Mouse (Mus musculus): ENCODE measurements around the gene Dspp. TPM values are rescaled to one million over a fixed set of nuclear protein-coding genes. Genes with fewer than 3 reads are reported as not detected.

The Dspp gene
- total RNA-seq, 2 experiments from 2014 or later: not detected

DNA sequence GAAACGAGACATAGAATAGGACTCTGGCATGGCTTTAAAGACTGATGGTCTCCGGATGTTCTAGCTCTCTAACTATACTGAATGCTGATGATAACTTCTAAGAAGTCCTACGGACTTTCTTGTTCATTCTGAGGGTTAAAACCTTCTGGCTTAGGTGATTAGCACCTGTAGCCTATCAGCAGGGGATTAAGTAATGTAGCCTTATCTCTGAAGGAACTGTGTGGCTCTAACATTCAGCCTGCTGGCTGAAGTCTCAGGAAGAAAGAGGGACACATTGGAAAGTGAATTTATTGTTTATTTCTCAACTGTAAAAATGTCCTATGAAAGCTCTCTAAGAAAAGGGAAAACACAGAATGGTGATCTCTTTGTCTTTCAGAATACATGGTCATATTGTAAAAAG, 53.8 kb downstream of the Dspp start:
- H3K4me3 ChIP-seq: no peak overlapping the region
- no peak for TF ChIP-seq CTCF (conservative IDR thresholded peaks at IDR 0.05)
- no peak for DNase-seq (ENCODE audit: low spot score in 2 of 2)
- H3K27ac ChIP-seq: no peak overlapping the region

DNA sequence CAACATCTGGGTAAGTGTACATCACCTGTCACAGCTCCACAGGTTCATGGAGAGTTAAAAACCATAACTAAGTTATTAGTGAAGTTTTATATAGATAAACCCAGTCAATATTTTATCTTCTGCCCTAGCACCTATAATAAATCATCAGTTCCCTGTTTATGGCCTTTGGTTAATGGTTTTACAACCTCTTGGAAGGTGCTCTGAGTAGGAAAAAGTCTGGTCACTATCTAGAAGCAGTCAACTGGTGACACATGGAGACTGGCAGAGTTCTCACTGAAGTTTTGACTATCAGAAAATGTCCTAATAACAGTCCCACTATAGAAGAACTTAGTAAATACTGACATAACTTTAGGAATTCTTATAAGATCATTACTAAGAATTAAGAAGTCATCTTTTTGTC, 54.2 kb downstream of the Dspp start:
- TF ChIP-seq CTCF (conservative IDR thresholded peaks at IDR 0.05): no peak
- H3K27ac ChIP-seq: no peak overlapping the region
- DNase-seq (ENCODE audit: low spot score in 2 of 2): no peak
- H3K4me3 ChIP-seq: no peak overlapping the region

DNA sequence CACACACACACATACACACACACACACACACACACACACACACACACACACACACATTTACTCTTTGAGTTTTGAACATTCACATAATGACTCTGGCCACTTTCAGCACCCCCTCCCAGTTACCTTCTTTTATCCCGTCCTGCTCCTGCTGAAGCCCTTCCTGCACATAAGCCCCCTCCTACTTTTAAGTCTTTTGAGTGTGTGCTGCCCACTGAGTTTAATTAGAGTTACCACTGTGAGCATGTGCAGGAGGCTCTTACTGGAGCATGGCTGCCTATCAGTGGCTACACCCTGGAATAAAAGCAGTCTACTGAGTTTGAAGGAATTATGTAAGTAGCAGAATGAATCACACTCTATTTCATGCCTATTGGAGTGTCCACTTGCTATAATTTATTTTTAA, 58.0 kb downstream of the Dspp start:
- Histone ChIP-seq H3K27ac (no peak overlapping the region), H3K4me3 (no peak overlapping the region)
- DNase-seq (ENCODE audit: low spot score in 2 of 2): no peak
- no peak for TF ChIP-seq CTCF (conservative IDR thresholded peaks at IDR 0.05)

Other genes with a start within 250 kb of the Dspp start
- not detected for gene Hsd17b13, start 193.3 kb upstream of the Dspp start, total RNA-seq (2021)
- 10 to 100 TPM; 48.0 to 53.9 TPM for gene Hsd17b11, start 148.8 kb upstream of the Dspp start, total RNA-seq (2021)
- 10 to 100 TPM; 66.4 to 71.5 TPM for gene Nudt9, start 124.4 kb upstream of the Dspp start, total RNA-seq (2021)
- not detected for gene Gm17660, start 93.1 kb upstream of the Dspp start, total RNA-seq (2021)
- gene Sparcl1, start 57.0 kb upstream of the Dspp start, total RNA-seq (2021): 1,000 to 10,000 TPM; 1,426 to 1,439 TPM
- gene Dmp1, start 31.9 kb downstream of the Dspp start, total RNA-seq (2021): 1 to 10 TPM; 4.4 to 5.2 TPM
- gene Ibsp, start 128.5 kb downstream of the Dspp start, total RNA-seq (2021): under 1 TPM in 1 of 2 experiments, not detected in 1; 0.23 TPM
- not detected for gene Mepe, start 154.6 kb downstream of the Dspp start, total RNA-seq (2021)

All from layer of hippocampus, adult 2 months (tissue).